Mouse (Mus musculus) bone marrow macrophage, adult 2 months (primary cell): ENCODE results near the gene St8sia1.

Experiments used
- CTCF ChIP-seq: IDR thresholded peaks from 2 replicates; pipeline ENCODE4 v1.5.1; 2012; ENCODE audit warnings: low read depth, mild to moderate bottlenecking, low read length, moderate library complexity
- POLR2A ChIP-seq: IDR thresholded peaks from 2 replicates; pipeline ENCODE4 v1.6.1; 2012; ENCODE audit warnings: mild to moderate bottlenecking, low read depth, low read length, borderline replicate concordance

DNA sequence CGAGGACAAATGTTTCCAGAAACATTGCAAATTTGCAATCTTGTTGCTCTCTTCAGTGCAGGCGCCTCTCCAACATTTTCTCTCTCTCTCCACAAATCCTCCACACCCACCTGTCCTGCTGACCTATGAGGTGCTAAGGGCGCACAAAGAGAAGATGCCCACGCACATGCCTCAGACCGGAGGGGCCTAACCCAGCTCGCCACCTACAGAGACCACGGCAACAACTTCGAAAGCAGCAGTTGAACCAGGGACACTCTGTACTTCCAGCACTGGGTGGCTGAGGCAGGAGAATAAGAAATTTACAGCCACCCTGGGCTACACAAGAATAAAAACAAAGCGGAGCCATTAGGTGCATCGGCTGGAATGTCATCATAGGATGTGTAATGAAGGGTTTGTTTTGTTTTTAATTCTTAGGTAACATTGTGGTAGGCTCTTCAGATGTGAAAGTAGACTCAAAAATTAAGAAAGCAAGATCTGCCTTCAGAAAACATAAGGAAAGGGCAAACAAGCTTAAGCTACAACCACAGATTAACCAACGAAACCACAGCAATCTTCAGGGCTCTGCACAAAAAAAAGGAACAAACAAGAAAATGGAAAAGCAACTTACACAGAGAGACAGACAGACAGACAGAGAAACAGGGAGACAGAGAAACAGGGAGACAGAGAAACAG lies 47.8 kb downstream of the St8sia1 start:
- TF ChIP-seq CTCF (no peak), POLR2A (no peak)
